Mouse (Mus musculus) Muller cell, postnatal 12 days (primary cell): ENCODE data around the gene Il6ra.

Experiments
- DNase-seq: peaks from one replicate; pipeline ENCODE4 v3.0.0-alpha.2; 2015; ENCODE audit errors: inconsistent ontology term

Il6ra gene

GRCm38 (mm10) chr3:89909703-89910542 is 3.1 kb downstream of the Il6ra start:
- DNase-seq = no peak

- no peak for DNase-seq
These were observed 4.2 kb downstream of the Il6ra start for GRCm38 (mm10) chr3:89908836-89909235.

GRCm38 (mm10) chr3:89907846-89908245 is 5.2 kb downstream of the Il6ra start:
- no peak for DNase-seq

GRCm38 (mm10) chr3:89899511-89899908 is 13.5 kb downstream of the Il6ra start:
- DNase-seq = no peak

- DNase-seq = no peak
These were observed 14.0 kb downstream of the Il6ra start for GRCm38 (mm10) chr3:89898870-89899510.

- no peak for DNase-seq
These were observed 15.0 kb downstream of the Il6ra start for GRCm38 (mm10) chr3:89898011-89898410.

GRCm38 (mm10) chr3:89897204-89897796 is 15.7 kb downstream of the Il6ra start:
- DNase-seq = no peak

GRCm38 (mm10) chr3:89896571-89896970 is 16.4 kb downstream of the Il6ra start:
- peak; percentile 83 for DNase-seq

GRCm38 (mm10) chr3:89892517-89893106 is 20.4 kb downstream of the Il6ra start:
- no peak for DNase-seq

- DNase-seq = no peak
These were observed 21.3 kb downstream of the Il6ra start for GRCm38 (mm10) chr3:89891696-89892095.

GRCm38 (mm10) chr3:89889841-89890430 is 23.1 kb downstream of the Il6ra start:
- DNase-seq = no peak

- DNase-seq = no peak
These were observed 25.3 kb downstream of the Il6ra start for GRCm38 (mm10) chr3:89887582-89888230.

GRCm38 (mm10) chr3:89885766-89886165 is 27.2 kb downstream of the Il6ra start:
- no peak for DNase-seq

- DNase-seq = no peak
These were observed 29.4 kb downstream of the Il6ra start for GRCm38 (mm10) chr3:89883582-89884041.

- DNase-seq = no peak
These were observed 30.3 kb downstream of the Il6ra start for GRCm38 (mm10) chr3:89882556-89883181.

- DNase-seq = no peak
These were observed 32.8 kb downstream of the Il6ra start for GRCm38 (mm10) chr3:89880036-89880851.

GRCm38 (mm10) chr3:89879326-89879725 is 33.7 kb downstream of the Il6ra start:
- DNase-seq = no peak

- no peak for DNase-seq
These were observed 34.5 kb downstream of the Il6ra start for GRCm38 (mm10) chr3:89878456-89878855.

- DNase-seq = no peak
These were observed 35.9 kb downstream of the Il6ra start for GRCm38 (mm10) chr3:89877129-89877528.

- no peak for DNase-seq
These were observed 36.5 kb downstream of the Il6ra start for GRCm38 (mm10) chr3:89876469-89876868.
